In the genomic region with DNA sequence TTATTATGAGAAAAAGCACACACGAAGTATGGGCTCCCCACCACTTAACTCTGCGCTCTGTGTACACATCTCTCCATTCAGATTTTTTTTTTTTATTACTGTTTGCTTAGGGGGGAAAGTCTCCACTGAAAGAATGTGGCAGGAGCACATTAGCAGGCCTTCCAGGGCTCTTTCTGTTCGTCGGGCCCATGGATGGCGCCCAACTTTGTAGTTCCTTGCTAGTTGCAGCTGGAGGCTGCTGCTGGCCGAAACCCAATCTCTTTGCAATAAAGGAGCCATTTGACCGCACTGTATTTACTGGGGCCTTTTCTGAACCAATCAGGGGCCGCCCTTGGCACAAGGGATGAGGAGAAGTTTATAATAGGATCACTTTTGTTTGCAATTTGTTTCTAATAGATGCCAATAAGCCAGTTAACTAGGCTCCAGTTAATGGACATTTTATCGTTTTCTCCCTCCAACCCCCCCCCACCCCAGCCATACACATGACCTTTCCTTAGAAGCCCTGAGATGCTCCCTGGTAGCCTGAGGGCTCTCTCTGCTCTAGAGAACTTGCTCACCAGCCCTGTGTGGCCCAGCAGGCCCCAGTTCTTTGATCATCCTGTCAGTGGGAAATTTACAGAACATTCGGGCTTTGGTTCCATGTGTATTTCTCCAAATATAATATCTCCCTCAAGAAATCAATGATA, we compare ENCODE assay signal across 9 mouse cellular contexts.
A peak's percentile ranks its signal among the peaks of the same experiment; 100 is the strongest.
DNase-seq lines count a peak whose midpoint lies in the region; ATAC-seq and TF ChIP-seq lines count a peak whose summit lies in the region.
"Had no signal": no experiment of that assay in that cellular context is flagged by ENCODE, and none has a peak within 500 bp of the region (broad histone marks: within the 10 kb centered on the region; RNA-seq: fewer than 3 reads in every experiment).

No protein-coding gene starts in this region.

- H3K4me3 ChIP-seq in forebrain, postnatal 0 days (ENCODE audit: low read depth, low read length) = no peak overlapping the region
- H3K4me3 ChIP-seq in kidney, embryonic 15.5 days (replicated peaks) = no peak overlapping the region
- H3K4me3 ChIP-seq: embryonic facial prominence, embryonic 15.5 days had no signal

- H3K36me3 ChIP-seq in forebrain, postnatal 0 days (ENCODE audit: insufficient read depth) = no peaks in the 10 kb centered on the region
- H3K36me3 ChIP-seq in kidney, embryonic 15.5 days = no peaks in the 10 kb centered on the region
- H3K36me3 ChIP-seq: embryonic facial prominence, embryonic 15.5 days had no signal

- H3K27ac ChIP-seq in forebrain, postnatal 0 days (ENCODE audit: low read depth, low read length) = no peak overlapping the region
- peak overlapping the region; percentile 56 for H3K27ac ChIP-seq in kidney, embryonic 15.5 days
- H3K27ac ChIP-seq: embryonic facial prominence, embryonic 15.5 days had no signal

- 21% methylated on average over 10 of the region's 10 CpGs for WGBS in forebrain, postnatal 0 days
- WGBS in kidney, embryonic 15.5 days = 36% methylated on average over 10 of the region's 10 CpGs

- H3K9me3 ChIP-seq in forebrain, postnatal 0 days (ENCODE audit: low read length) = no peaks in the 10 kb centered on the region
- no peaks in the 10 kb centered on the region for H3K9me3 ChIP-seq in kidney, embryonic 15.5 days (replicated peaks)
- H3K9me3 ChIP-seq: embryonic facial prominence, embryonic 15.5 days had no signal

- no peak for TF ChIP-seq CTCF in forebrain, postnatal 0 days (IDR thresholded peaks at IDR 0.05; ENCODE audit: low read depth)

- ATAC-seq in forebrain, postnatal 0 days = peak; percentile 43; the same call in 1 of the 2 replicates
- ATAC-seq in kidney, embryonic 15.5 days (replicated peaks; ENCODE audit: low FRiP score) = no peak
- ATAC-seq: Patski had no signal

- no peak overlapping the region for H3K4me2 ChIP-seq in forebrain, postnatal 0 days (ENCODE audit: low read depth)
- no peak overlapping the region for H3K4me2 ChIP-seq in kidney, embryonic 15.5 days
- H3K4me2 ChIP-seq: embryonic facial prominence, embryonic 15.5 days had no signal

- H3K4me1 ChIP-seq in forebrain, postnatal 0 days (ENCODE audit: insufficient read depth) = no peaks in the 10 kb centered on the region
- H3K4me1 ChIP-seq in kidney, embryonic 15.5 days = peaks cover 20% of the 10 kb centered on the region

- peak; percentile 47 for DNase-seq in left cerebral cortex, postnatal 4 days
- DNase-seq in left cerebral cortex, adult 9 months (ENCODE audit: low spot score in 2 of 2) = no peak
- DNase-seq in forebrain, postnatal 0 days = peak; percentile 55
- DNase-seq in lung, postnatal 25 days (ENCODE audit: low spot score) = peak; percentile 49
- DNase-seq in retina, embryonic 14.5 days (ENCODE audit: low spot score) = no peak
- DNase-seq in adrenal gland, postnatal 4 days (ENCODE audit: low spot score in 2 of 2) = no peak

- intact Hi-C loops in left cerebral cortex, postnatal 4 days (cut with DNase I) = no loop called here

- no peaks in the 10 kb centered on the region for H3K27me3 ChIP-seq in forebrain, postnatal 0 days (ENCODE audit: insufficient read depth, low read length)
- H3K27me3 ChIP-seq in kidney, embryonic 15.5 days = no peaks in the 10 kb centered on the region
- H3K27me3 ChIP-seq: embryonic facial prominence, embryonic 15.5 days; Patski had no signal

- no peak overlapping the region for H3K9ac ChIP-seq in forebrain, postnatal 0 days
- H3K9ac ChIP-seq in kidney, embryonic 15.5 days = no peak overlapping the region
- H3K9ac ChIP-seq: embryonic facial prominence, embryonic 15.5 days had no signal

Comparison
In these comparisons a context has a peak if more than half of its experiments do, and no peak if none do; other contexts are left out.
1. DNase-seq: peak in left cerebral cortex, postnatal 4 days (single experiment), forebrain, postnatal 0 days (single experiment) and lung, postnatal 25 days (single experiment); none in left cerebral cortex, adult 9 months (0 of 2), retina, embryonic 14.5 days (single experiment) and adrenal gland, postnatal 4 days (0 of 2).